Mouse (Mus musculus) megakaryocyte-erythroid progenitor cell, adult 5-6 weeks (primary cell): Measurements from ENCODE around the gene Capn11. TPM values are rescaled to one million over a fixed set of nuclear protein-coding genes. Genes with fewer than 3 reads are reported as not detected.

Source experiments
- ATAC-seq: replicated peaks from 2 replicates; pipeline ENCODE4 v1.8.0; 2016; ENCODE audit warnings: mild to moderate bottlenecking, inconsistent platforms; ENCODE audit not compliant: severe bottlenecking, poor library complexity, low FRiP score, low TSS enrichment
- total RNA-seq, 2 experiments: library from RNA; stranded (forward) in 1 of 2; stranded (reverse) in 1 of 2; fragments of 200-1000, 215-1000 nt in 1 of 2; fragments of >200 nt in 1 of 2; fragmentation: Nextera tagmentation in 1 of 2; gene quantifications; 2 replicates each; pipeline ENCODE4 v1.2.3; 2014 to 2017

Gene Capn11
- total RNA-seq (2014; fragmentation: Nextera tagmentation) (0.98 TPM in 1 of 2 replicates, not detected in the other), total RNA-seq (2017) (0.15 TPM in 1 of 2 replicates, not detected in the other)

GRCm38 (mm10) chr17:45659225-45659624 is at the start of gene Capn11:
TSS of gene Capn11 (minus strand) at chr17:45659325.
- no peak for ATAC-seq

- ATAC-seq = no peak
These were observed 49.1 kb upstream of the Capn11 start for GRCm38 (mm10) chr17:45708179-45708578.

- no peak for ATAC-seq
These were observed 48.3 kb upstream of the Capn11 start for GRCm38 (mm10) chr17:45707376-45707775.

- no peak for ATAC-seq
These were observed 47.7 kb upstream of the Capn11 start for GRCm38 (mm10) chr17:45706796-45707195.

- ATAC-seq = peak; percentile 68
These were observed 44.1 kb upstream of the Capn11 start for GRCm38 (mm10) chr17:45703187-45703586.

GRCm38 (mm10) chr17:45702254-45702653 is 43.1 kb upstream of the Capn11 start:
- ATAC-seq = no peak

GRCm38 (mm10) chr17:45701236-45701591 is 42.1 kb upstream of the Capn11 start:
- ATAC-seq = no peak

- ATAC-seq = no peak
These were observed 41.5 kb upstream of the Capn11 start for GRCm38 (mm10) chr17:45700496-45701235.

GRCm38 (mm10) chr17:45699039-45699740 is 40.1 kb upstream of the Capn11 start:
- no peak for ATAC-seq

- ATAC-seq = no peak
These were observed 39.2 kb upstream of the Capn11 start for GRCm38 (mm10) chr17:45698368-45698767.

GRCm38 (mm10) chr17:45696981-45697380 is 37.9 kb upstream of the Capn11 start:
- no peak for ATAC-seq

GRCm38 (mm10) chr17:45695227-45696120 is 36.3 kb upstream of the Capn11 start:
- ATAC-seq = peak; percentile 62

- ATAC-seq = no peak
These were observed 34.9 kb upstream of the Capn11 start for GRCm38 (mm10) chr17:45693812-45694565.

- ATAC-seq = no peak
These were observed 33.0 kb upstream of the Capn11 start for GRCm38 (mm10) chr17:45692159-45692558.

- ATAC-seq = no peak
These were observed 30.9 kb upstream of the Capn11 start for GRCm38 (mm10) chr17:45690044-45690443.

- ATAC-seq = no peak
These were observed 30.0 kb upstream of the Capn11 start for GRCm38 (mm10) chr17:45689120-45689519.

GRCm38 (mm10) chr17:45686716-45687115 is 27.6 kb upstream of the Capn11 start, which contains the start of gene Tmem63b:
TSS of gene Tmem63b (minus strand) at chr17:45686905.
- peak; percentile 53 for ATAC-seq

GRCm38 (mm10) chr17:45686093-45686619 is 27.0 kb upstream of the Capn11 start, which contains the start of gene Mrpl14:
TSS of gene Mrpl14 (plus strand) at chr17:45686322.
- ATAC-seq = peak; percentile 60
